Mouse (Mus musculus) MEL (cell line): ENCODE results near the gene Vmn1r214. TPM values are rescaled to one million over a fixed set of nuclear protein-coding genes. Genes with fewer than 3 reads are reported as not detected.

Experiments
- DNase-seq: peaks from one replicate; pipeline ENCODE4 v3.0.0; 2011; ENCODE audit warnings: low read depth, low spot score
- H3K27ac ChIP-seq: 2 replicates; pipeline ENCODE4 v1.5.1; 2012; ENCODE audit warnings: low read depth, mild to moderate bottlenecking, control low read depth, low read length, moderate library complexity; ENCODE audit not compliant: control insufficient read depth
- H3K27me3 ChIP-seq, 2 experiments: fragments of 150-350 bp in 1 of 2; sonication (generic) in 1 of 2; 2 replicates each; pipeline ENCODE4 v1.6.1; 2012; ENCODE audit warnings: low read length in 2 of 2, mild to moderate bottlenecking in 2 of 2, improper control_type of control experiment in 1 of 2, moderate library complexity in 1 of 2; ENCODE audit not compliant: insufficient read depth in 2 of 2, control insufficient read depth in 1 of 2
- H3K36me3 ChIP-seq, 2 experiments: 2 replicates each; pipeline ENCODE4 v1.6.1; 2012 to 2014; ENCODE audit warnings: low read length in 2 of 2, improper control_type of control experiment in 1 of 2, inconsistent platforms in 1 of 2, mild to moderate bottlenecking in 1 of 2; ENCODE audit not compliant: insufficient read depth in 2 of 2, control insufficient read depth in 1 of 2
- H3K4me1 ChIP-seq, 2 experiments: fragments of 150-350 bp in 1 of 2; sonication (generic) in 1 of 2; 2 replicates each; pipeline ENCODE4 v1.6.1; 2012; ENCODE audit warnings: low read length in 2 of 2, improper control_type of control experiment in 1 of 2, mild to moderate bottlenecking in 1 of 2; ENCODE audit not compliant: insufficient read depth in 2 of 2, control insufficient read depth in 1 of 2
- H3K4me3 ChIP-seq, 2 experiments: fragments of 150-350 bp in 1 of 2; sonication (generic) in 1 of 2; 2 replicates each; pipeline ENCODE4 v1.5.1; 2012; ENCODE audit warnings: low read depth in 2 of 2, low read length in 2 of 2, mild to moderate bottlenecking in 2 of 2, moderate library complexity in 2 of 2, control low read depth in 1 of 2, improper control_type of control experiment in 1 of 2; ENCODE audit not compliant: control insufficient read depth in 1 of 2, insufficient read depth in 1 of 2
- H3K79me2 ChIP-seq: 2 replicates; pipeline ENCODE4 v1.6.1; 2012; ENCODE audit warnings: mild to moderate bottlenecking, low read length, moderate library complexity; ENCODE audit not compliant: control insufficient read depth, poor library complexity, insufficient read depth
- H3K9ac ChIP-seq: 2 replicates; pipeline ENCODE4 v1.6.1; 2012; ENCODE audit warnings: low read depth, mild to moderate bottlenecking, control low read depth, low read length, moderate library complexity; ENCODE audit not compliant: control insufficient read depth, poor library complexity, severe bottlenecking
- H3K9me3 ChIP-seq: fragments of 150-350 bp; sonication (generic); replicated peaks from 2 replicates; pipeline ENCODE4 v1.6.1; 2012; ENCODE audit warnings: mild to moderate bottlenecking, low read length, improper control_type of control experiment, moderate library complexity; ENCODE audit not compliant: insufficient read depth
- CHD1 ChIP-seq: IDR thresholded peaks from 2 replicates; pipeline ENCODE4 v1.6.1; 2012; ENCODE audit warnings: low read depth, mild to moderate bottlenecking, inconsistent platforms, low read length, improper control_type of control experiment
- ELF1 ChIP-seq: IDR thresholded peaks from 2 replicates; pipeline ENCODE4 v1.6.1; 2014; ENCODE audit warnings: low read depth, mild to moderate bottlenecking, inconsistent platforms, low read length, improper control_type of control experiment, moderate library complexity
- GABPA ChIP-seq: IDR thresholded peaks from 2 replicates; pipeline ENCODE4 v1.6.1; 2012; ENCODE audit warnings: low read depth, mild to moderate bottlenecking, inconsistent platforms, low read length, improper control_type of control experiment, moderate library complexity
- NELFE ChIP-seq: IDR thresholded peaks from 2 replicates; pipeline ENCODE4 v1.6.1; 2011; ENCODE audit warnings: low read depth, low read length, improper control_type of control experiment
- POLR2AphosphoS2 ChIP-seq: IDR thresholded peaks from 2 replicates; pipeline ENCODE4 v1.6.1; 2011; ENCODE audit warnings: low read length, improper control_type of control experiment
- POLR2AphosphoS5 ChIP-seq: IDR thresholded peaks from 2 replicates; pipeline ENCODE4 v1.6.1; 2012; ENCODE audit warnings: low read depth, borderline replicate concordance, mild to moderate bottlenecking, inconsistent platforms, low read length, moderate library complexity, mixed read lengths
- RAD21 ChIP-seq: IDR thresholded peaks from 2 replicates; pipeline ENCODE4 v1.6.1; 2011; ENCODE audit warnings: mild to moderate bottlenecking, low read depth, low read length, improper control_type of control experiment
- SIN3A ChIP-seq: IDR thresholded peaks from 2 replicates; pipeline ENCODE4 v1.6.1; 2012; ENCODE audit warnings: low read length, improper control_type of control experiment, inconsistent platforms
- TBP ChIP-seq: IDR thresholded peaks from 2 replicates; pipeline ENCODE4 v1.8.0; 2011; ENCODE audit warnings: low read depth, low read length, improper control_type of control experiment
- TCF12 ChIP-seq: IDR thresholded peaks from 2 replicates; pipeline ENCODE4 v1.6.1; 2014; ENCODE audit warnings: low read depth, mild to moderate bottlenecking, inconsistent platforms, low read length, improper control_type of control experiment, moderate library complexity
- UBTF ChIP-seq: IDR thresholded peaks from 2 replicates; pipeline ENCODE4 v1.6.1; 2012; ENCODE audit warnings: low read depth, mild to moderate bottlenecking, inconsistent platforms, low read length, improper control_type of control experiment, moderate library complexity, borderline replicate concordance; ENCODE audit not compliant: insufficient read depth
- USF1 ChIP-seq: IDR thresholded peaks from 2 replicates; pipeline ENCODE4 v1.6.1; 2014; ENCODE audit warnings: low read depth, mild to moderate bottlenecking, inconsistent platforms, low read length, improper control_type of control experiment, moderate library complexity
- ZC3H11A ChIP-seq: IDR thresholded peaks from 2 replicates; pipeline ENCODE4 v1.6.1; 2012; ENCODE audit warnings: low read depth, mild to moderate bottlenecking, inconsistent platforms, low read length, improper control_type of control experiment
- ZMIZ1 ChIP-seq: IDR thresholded peaks from 2 replicates; pipeline ENCODE4 v1.6.1; 2012; ENCODE audit warnings: low read depth, mild to moderate bottlenecking, inconsistent platforms, low read length, improper control_type of control experiment, moderate library complexity
- polyA plus RNA-seq, 2 experiments: library from polyadenylated mRNA; stranded (reverse) in 1 of 2; unstranded in 1 of 2; fragments of >175 nt in 1 of 2; fragments of >200 nt in 1 of 2; gene quantifications; 2 replicates each; pipeline versions ENCODE4 v1.2.1 to v1.2.4; 2012; ENCODE audit warnings: low replicate concordance in 2 of 2, low read depth in 1 of 2; ENCODE audit not compliant: insufficient read length in 2 of 2, insufficient read depth in 1 of 2, missing spikeins in 1 of 2
- total RNA-seq: library from RNA; depleted of rRNA; stranded (reverse); fragments of 300-350 nt; gene quantifications from 2 replicates; pipeline ENCODE4 v1.2.3, GENCODE M21; 2012

Gene Vmn1r214
- total and polyA plus RNA-seq, 3 experiments, result not detected

GRCm38 (mm10) chr13:23007356-23007755 lies 22.9 kb upstream of the Vmn1r214 start, which contains the start of gene Vmn1r213:
Vmn1r213 (plus strand) TSS chr13:23007656.
- TF ChIP-seq GABPA, result no peak
- no peak for TF ChIP-seq USF1
- TF ChIP-seq, all 39 proteins: peak for 0
- H3K27ac ChIP-seq, result no peak within 1 kb of the TSS
- no peaks in the 10 kb centered on the region for H3K27me3 ChIP-seq

GRCm38 (mm10) chr13:23018158-23018557 lies 12.1 kb upstream of the Vmn1r214 start:
- no peaks in the 10 kb centered on the region for H3K79me2 ChIP-seq
- no peak for TF ChIP-seq ZC3H11A
- TF ChIP-seq POLR2AphosphoS5, result no peak
- H3K9me3 ChIP-seq, result no peaks in the 10 kb centered on the region
- no peaks in the 10 kb centered on the region for H3K4me1 ChIP-seq
- H3K4me3 ChIP-seq, result no peak overlapping the region
- H3K27me3 ChIP-seq, result no peaks in the 10 kb centered on the region
- DNase-seq, result no peak
- no peak overlapping the region for H3K27ac ChIP-seq
- no peak overlapping the region for H3K9ac ChIP-seq
- H3K36me3 ChIP-seq, result no peaks in the 10 kb centered on the region

More at GRCm38 (mm10) chr13:23007356-23007755, 22.9 kb upstream of the Vmn1r214 start, which contains the start of gene Vmn1r213:
- H3K9ac ChIP-seq, result no peak within 1 kb of the TSS
- H3K9me3 ChIP-seq, result no peaks in the 10 kb centered on the region
- no peaks in the 10 kb centered on the region for H3K79me2 ChIP-seq
- H3K36me3 ChIP-seq, result no peaks in the 10 kb centered on the region
- no peaks in the 10 kb centered on the region for H3K4me1 ChIP-seq
- no peak for DNase-seq
- no peak within 1 kb of the TSS for H3K4me3 ChIP-seq

- Histone ChIP-seq H3K4me1 (no peaks in the 10 kb centered on the region), H3K9me3 (no peaks in the 10 kb centered on the region), H3K4me3 (no peak overlapping the region), H3K9ac (no peak overlapping the region), H3K36me3 (no peaks in the 10 kb centered on the region), H3K79me2 (no peaks in the 10 kb centered on the region), H3K27me3 (no peaks in the 10 kb centered on the region), H3K27ac (no peak overlapping the region)
- no peak for DNase-seq
- no peak for TF ChIP-seq POLR2AphosphoS2
- no peak for TF ChIP-seq UBTF
- TF ChIP-seq TCF12, result no peak
- TF ChIP-seq ZMIZ1, result no peak
- TF ChIP-seq TBP, result no peak
- TF ChIP-seq SIN3A, result no peak
- no peak for TF ChIP-seq ELF1
- no peak for TF ChIP-seq CHD1
- TF ChIP-seq NELFE, result no peak
- no peak for TF ChIP-seq RAD21
Observed at GRCm38 (mm10) chr13:23024812-23025211, 5.4 kb upstream of the Vmn1r214 start.
